17 mouse cellular contexts compared by ENCODE assay signal in genomic region chr17:85986624-85987023, GRCm38 (mm10).
"Had no signal": no experiment of that assay in that cellular context is flagged by ENCODE, and none has a peak within 500 bp of the region (broad histone marks: within the 10 kb centered on the region; RNA-seq: fewer than 3 reads in every experiment).

No protein-coding gene starts in this region.

- H3K36me3 ChIP-seq: stomach, embryonic 15.5 days had no signal

- H3K4me2 ChIP-seq: limb, embryonic 15.5 days; liver, embryonic 11.5 days; lung, embryonic 14.5 days; stomach, embryonic 15.5 days had no signal

- H3K9ac ChIP-seq: limb, embryonic 15.5 days; liver, embryonic 14.5 days; liver, postnatal 0 days; lung, embryonic 14.5 days; stomach, embryonic 15.5 days had no signal

- H3K9me3 ChIP-seq: limb, embryonic 15.5 days; stomach, embryonic 15.5 days had no signal

- H3K27ac ChIP-seq: layer of hippocampus, adult 2 months; limb, embryonic 15.5 days; liver, embryonic 14.5 days; macrophage; stomach, embryonic 15.5 days had no signal

- H3K27me3 ChIP-seq: limb, embryonic 15.5 days; stomach, embryonic 15.5 days had no signal

- ATAC-seq: intestine, postnatal 0 days; liver, postnatal 0 days; lung, postnatal 0 days had no signal

- H3K4me3 ChIP-seq: layer of hippocampus, adult 2 months; limb, embryonic 15.5 days; stomach, embryonic 15.5 days had no signal

- DNase-seq: kidney, adult 2 months; kidney, postnatal 10 days; layer of hippocampus, adult 9-11 months; liver, postnatal 0 days; lung, embryonic 14.5 days; midbrain, embryonic 14.5 days; right cerebral cortex, postnatal 25 days; spleen, adult 18-20 months; thymus, postnatal 25 days had no signal
